Mouse (Mus musculus) CH12.LX (cell line): ENCODE measurements around the gene Agap1.

ENCODE experiments used
- CTCF ChIP-seq, 2 experiments: IDR thresholded peaks in 1 of 2; conservative IDR thresholded peaks in 1 of 2; 2 replicates each; pipeline ENCODE4 v1.5.1; 2011 to 2012; ENCODE audit warnings: low read depth in 2 of 2, low read length in 2 of 2, improper control_type of control experiment in 1 of 2, inconsistent platforms in 1 of 2, mild to moderate bottlenecking in 1 of 2, moderate library complexity in 1 of 2
- E2F4 ChIP-seq: IDR thresholded peaks from 2 replicates; pipeline ENCODE4 v1.6.1; 2011; ENCODE audit warnings: low read depth, low read length, improper control_type of control experiment; ENCODE audit not compliant: insufficient replicate concordance
- ELF1 ChIP-seq: IDR thresholded peaks from 2 replicates; pipeline ENCODE4 v1.6.1; 2014; ENCODE audit warnings: low read depth, mild to moderate bottlenecking, inconsistent platforms, low read length, improper control_type of control experiment
- EP300 ChIP-seq: IDR thresholded peaks from 2 replicates; pipeline ENCODE4 v1.6.1; 2011; ENCODE audit warnings: low read length, improper control_type of control experiment
- IRF4 ChIP-seq: IDR thresholded peaks from 2 replicates; pipeline ENCODE4 v1.6.1; 2014; ENCODE audit warnings: low read depth, mild to moderate bottlenecking, inconsistent platforms, low read length, improper control_type of control experiment
- MAX ChIP-seq: IDR thresholded peaks from 2 replicates; pipeline ENCODE4 v1.6.1; 2011; ENCODE audit warnings: low read length, improper control_type of control experiment
- MYC ChIP-seq: IDR thresholded peaks from 2 replicates; pipeline ENCODE4 v1.6.1; 2011; ENCODE audit warnings: low read depth, mild to moderate bottlenecking, improper control_type of control experiment, low read length
- RCOR1 ChIP-seq: conservative IDR thresholded peaks from 2 replicates; pipeline ENCODE4 v1.6.1; 2012; ENCODE audit warnings: low read depth, mild to moderate bottlenecking, inconsistent platforms, low read length, improper control_type of control experiment
- SMC3 ChIP-seq: IDR thresholded peaks from 2 replicates; pipeline ENCODE4 v1.6.1; 2011; ENCODE audit warnings: low read depth, low read length, improper control_type of control experiment
- TCF12 ChIP-seq: IDR thresholded peaks from 2 replicates; pipeline ENCODE4 v1.6.1; 2014; ENCODE audit warnings: low read depth, mild to moderate bottlenecking, inconsistent platforms, low read length, improper control_type of control experiment
- UBTF ChIP-seq: IDR thresholded peaks from 2 replicates; pipeline ENCODE4 v1.6.1; 2012; ENCODE audit warnings: low read depth, mild to moderate bottlenecking, inconsistent platforms, low read length, improper control_type of control experiment, moderate library complexity
- USF2 ChIP-seq: conservative IDR thresholded peaks from 2 replicates; pipeline ENCODE4 v1.6.1; 2011; ENCODE audit warnings: low read depth, low read length, improper control_type of control experiment

GRCm38 (mm10) chr1:89543312-89543711 lies 88.7 kb downstream of the Agap1 start:
- no peak for TF ChIP-seq IRF4
- TF ChIP-seq USF2 = no peak
- TF ChIP-seq RCOR1 = no peak
- TF ChIP-seq UBTF = no peak
- TF ChIP-seq EP300 = no peak
- TF ChIP-seq E2F4 = no peak
- TF ChIP-seq ELF1 = no peak
- TF ChIP-seq CTCF (conservative IDR thresholded peaks at IDR 0.05 in 1 of 2, IDR thresholded peaks at IDR 0.05 in 1 of 2; ENCODE audit: low read depth in 2 of 2, low read length in 2 of 2) = no peak
- TF ChIP-seq SMC3 = no peak
- TF ChIP-seq TCF12 = no peak
- no peak for TF ChIP-seq MAX
- TF ChIP-seq MYC = no peak
